Mouse (Mus musculus): Measurements from ENCODE around the gene Sobp. TPM values are rescaled to one million over a fixed set of nuclear protein-coding genes. Genes with fewer than 3 reads are reported as not detected.

The Sobp gene
- polyA plus RNA-seq, 1 experiment from 2014 or later = 8.9 TPM

DNA sequence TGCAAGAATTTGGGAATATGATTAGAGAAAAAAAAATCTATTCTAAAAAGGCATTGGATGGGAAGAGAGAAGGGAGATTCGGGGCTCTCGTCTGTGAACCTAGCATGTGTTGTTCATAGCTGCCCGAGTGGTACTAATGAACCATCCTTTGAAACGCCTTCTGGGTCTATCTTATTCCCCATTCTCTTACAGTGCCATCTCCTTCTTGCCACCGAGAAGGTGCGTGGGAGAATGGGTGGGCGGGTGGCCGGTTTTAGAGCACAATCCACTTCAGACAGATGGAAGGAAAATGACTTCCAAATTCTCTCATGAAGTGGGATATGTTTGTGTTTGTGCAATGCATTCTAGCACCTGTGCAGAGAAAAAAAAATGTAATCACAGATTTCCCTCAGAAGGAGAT lies 67.7 kb downstream of the Sobp start:
- Histone ChIP-seq H3K4me1 (peaks cover 43% of the 10 kb centered on the region), H3K27ac (peak overlapping the region; percentile 68), H3K36me3 (replicated peaks) (no peaks in the 10 kb centered on the region), H3K27me3 (peaks cover 11% of the 10 kb centered on the region; the same call in 1 of the 2 replicates), H3K4me3 (replicated peaks) (no peak overlapping the region), H3K4me2 (no peak overlapping the region), H3K9me3 (no peaks in the 10 kb centered on the region), H3K9ac (no peak overlapping the region)
- peak; percentile 25; the same call in 1 of the 2 replicates for ATAC-seq (ENCODE audit: low FRiP score)
- WGBS = 52% methylated on average over 8 of the region's 8 CpGs

DNA sequence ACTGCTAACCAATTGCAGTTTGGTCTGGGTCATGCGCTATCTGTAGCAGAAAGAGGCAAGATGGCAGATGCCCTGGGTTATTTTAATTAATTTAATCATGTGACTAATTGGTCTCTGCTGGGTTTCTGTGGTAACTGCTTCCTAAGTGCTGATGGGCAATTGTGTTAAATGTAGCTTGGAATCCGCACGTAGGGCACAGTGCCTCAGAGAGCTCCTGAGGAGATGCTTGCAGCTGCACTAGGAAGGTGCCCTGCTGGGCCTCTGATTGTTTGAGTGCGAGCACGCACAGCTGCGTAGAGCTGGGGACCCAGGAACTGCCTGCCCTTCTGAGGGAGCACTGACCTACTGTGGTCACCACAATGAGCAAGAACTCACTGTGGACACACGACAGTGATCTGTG lies 68.1 kb downstream of the Sobp start:
- no peak overlapping the region for H3K9ac ChIP-seq
- peak overlapping the region; percentile 68 for H3K27ac ChIP-seq
- H3K27me3 ChIP-seq = peaks cover 11% of the 10 kb centered on the region; the same call in 1 of the 2 replicates
- H3K4me3 ChIP-seq (replicated peaks) = no peak overlapping the region
- 13% methylated on average over 7 of the region's 7 CpGs for WGBS
- peak; percentile 84 for ATAC-seq (ENCODE audit: low FRiP score)
- H3K4me1 ChIP-seq = peaks cover 45% of the 10 kb centered on the region
- no peak overlapping the region for H3K4me2 ChIP-seq
- no peaks in the 10 kb centered on the region for H3K36me3 ChIP-seq (replicated peaks)
- no peaks in the 10 kb centered on the region for H3K9me3 ChIP-seq

GRCm38 (mm10) chr10:43100513-43100912 lies 73.8 kb downstream of the Sobp start:
- Histone ChIP-seq H3K4me1 (peaks cover 76% of the 10 kb centered on the region), H3K27ac (peak overlapping the region; percentile 47; the same call in 1 of the 2 replicates), H3K9me3 (no peaks in the 10 kb centered on the region), H3K27me3 (no peaks in the 10 kb centered on the region; the same call in 1 of the 2 replicates), H3K4me3 (replicated peaks) (no peak overlapping the region), H3K4me2 (no peak overlapping the region), H3K9ac (no peak overlapping the region), H3K36me3 (replicated peaks) (no peaks in the 10 kb centered on the region)
- ATAC-seq (ENCODE audit: low FRiP score) = 0 out of 2 replicates have a peak, but pooled peaks have one; percentile 8
- 16% methylated on average over 5 of the region's 5 CpGs for WGBS

- Histone ChIP-seq H3K27me3 (no peaks in the 10 kb centered on the region; the same call in 1 of the 2 replicates), H3K4me3 (replicated peaks) (no peak overlapping the region), H3K36me3 (replicated peaks) (no peaks in the 10 kb centered on the region), H3K9me3 (no peaks in the 10 kb centered on the region), H3K4me2 (no peak overlapping the region), H3K4me1 (peaks cover 83% of the 10 kb centered on the region), H3K9ac (no peak overlapping the region), H3K27ac (no peak overlapping the region)
- ATAC-seq (ENCODE audit: low FRiP score) = no peak
- WGBS = 72% methylated on average over 6 of the region's 6 CpGs
Observed at GRCm38 (mm10) chr10:43099229-43099628, 75.1 kb downstream of the Sobp start.

- H3K4me2 ChIP-seq = no peak overlapping the region
- H3K27ac ChIP-seq = 0 out of 2 replicates have a peak overlapping the region, but pooled peaks have one; percentile 13
- H3K4me3 ChIP-seq (replicated peaks) = no peak overlapping the region
- H3K9me3 ChIP-seq = no peaks in the 10 kb centered on the region
- peaks cover 80% of the 10 kb centered on the region for H3K4me1 ChIP-seq
- no peak overlapping the region for H3K9ac ChIP-seq
- H3K27me3 ChIP-seq = no peaks in the 10 kb centered on the region; the same call in 1 of the 2 replicates
- H3K36me3 ChIP-seq (replicated peaks) = no peaks in the 10 kb centered on the region
- no peak for ATAC-seq (ENCODE audit: low FRiP score)
- WGBS = 60% methylated on average over 8 of the region's 8 CpGs
Observed at GRCm38 (mm10) chr10:43097755-43098154, 76.6 kb downstream of the Sobp start.

- Histone ChIP-seq H3K27me3 (no peaks in the 10 kb centered on the region; the same call in 1 of the 2 replicates), H3K27ac (no peak overlapping the region), H3K4me3 (replicated peaks) (no peak overlapping the region), H3K36me3 (replicated peaks) (no peaks in the 10 kb centered on the region), H3K9me3 (no peaks in the 10 kb centered on the region), H3K9ac (no peak overlapping the region), H3K4me1 (peaks cover 79% of the 10 kb centered on the region), H3K4me2 (no peak overlapping the region)
- WGBS = 87% methylated on average over 4 of the region's 4 CpGs
- ATAC-seq (ENCODE audit: low FRiP score) = no peak
Observed at GRCm38 (mm10) chr10:43096614-43097013, 77.7 kb downstream of the Sobp start.

DNA sequence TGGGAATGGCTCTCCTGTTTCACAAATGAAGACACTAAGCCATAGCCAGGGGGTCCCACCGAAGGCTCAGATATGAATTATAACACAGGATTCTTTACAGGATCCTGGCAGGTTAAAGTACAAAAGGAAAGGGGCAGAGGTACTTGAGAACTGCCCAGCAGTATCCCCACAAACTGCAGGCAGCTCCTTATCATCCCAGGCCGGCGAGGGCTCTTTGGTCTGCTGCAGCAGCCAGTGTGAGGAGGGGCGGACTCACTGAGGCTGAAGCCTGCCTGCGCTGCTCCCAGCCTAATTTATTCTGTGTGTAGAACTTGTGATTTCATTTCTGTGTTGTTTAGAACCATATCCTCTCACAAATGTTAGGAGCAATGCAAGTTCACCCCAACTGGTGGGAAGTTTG lies 79.8 kb downstream of the Sobp start:
- Histone ChIP-seq H3K27me3 (no peaks in the 10 kb centered on the region; the same call in 1 of the 2 replicates), H3K4me3 (replicated peaks) (no peak overlapping the region), H3K9me3 (no peaks in the 10 kb centered on the region), H3K9ac (0 out of 2 replicates have a peak overlapping the region, but pooled peaks have one; percentile 27), H3K4me1 (peaks cover 61% of the 10 kb centered on the region), H3K27ac (no peak overlapping the region), H3K4me2 (no peak overlapping the region), H3K36me3 (replicated peaks) (no peaks in the 10 kb centered on the region)
- ATAC-seq (ENCODE audit: low FRiP score) = no peak
- 12% methylated on average over 5 of the region's 5 CpGs for WGBS

- 0 out of 2 replicates have a peak, but pooled peaks cover 7% of the 10 kb centered on the region for H3K36me3 ChIP-seq (replicated peaks)
- H3K9ac ChIP-seq = no peak overlapping the region
- ATAC-seq (ENCODE audit: low FRiP score) = no peak
- no peaks in the 10 kb centered on the region; the same call in 1 of the 2 replicates for H3K27me3 ChIP-seq
- peaks cover 56% of the 10 kb centered on the region for H3K4me1 ChIP-seq
- H3K27ac ChIP-seq = 0 out of 2 replicates have a peak overlapping the region, but pooled peaks have one; percentile 25
- H3K4me2 ChIP-seq = no peak overlapping the region
- 70% methylated on average over 10 of the region's 10 CpGs for WGBS
- no peaks in the 10 kb centered on the region for H3K9me3 ChIP-seq
- no peak overlapping the region for H3K4me3 ChIP-seq (replicated peaks)
Observed at GRCm38 (mm10) chr10:43093440-43093839, 80.9 kb downstream of the Sobp start.

DNA sequence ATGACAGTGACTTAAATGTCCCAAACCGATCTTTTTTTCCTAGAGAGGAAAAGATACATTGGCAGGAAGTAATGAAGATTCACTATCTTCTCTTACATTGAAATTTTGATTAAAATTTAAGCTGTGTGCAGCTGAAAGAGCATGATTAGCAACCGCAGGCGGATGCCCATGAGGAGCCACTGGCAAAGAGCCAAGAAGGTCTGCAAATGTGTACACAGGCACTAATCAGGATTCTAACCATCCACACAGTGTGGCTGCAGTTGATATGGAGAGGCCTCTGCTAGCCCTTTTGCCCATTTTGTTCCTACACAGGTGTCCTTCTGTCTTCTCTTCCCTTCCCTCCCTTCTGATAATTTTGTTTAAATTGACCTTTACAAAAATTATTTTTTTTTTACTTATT lies 84.3 kb downstream of the Sobp start:
- Histone ChIP-seq H3K4me1 (peaks cover 29% of the 10 kb centered on the region), H3K9ac (no peak overlapping the region), H3K9me3 (no peaks in the 10 kb centered on the region), H3K36me3 (replicated peaks) (peaks cover 13% of the 10 kb centered on the region; the same call in 1 of the 2 replicates), H3K27me3 (no peaks in the 10 kb centered on the region), H3K4me2 (no peak overlapping the region), H3K27ac (no peak overlapping the region), H3K4me3 (replicated peaks) (no peak overlapping the region)
- no peak for ATAC-seq (ENCODE audit: low FRiP score)
- 66% methylated on average over 3 of the region's 3 CpGs for WGBS

DNA sequence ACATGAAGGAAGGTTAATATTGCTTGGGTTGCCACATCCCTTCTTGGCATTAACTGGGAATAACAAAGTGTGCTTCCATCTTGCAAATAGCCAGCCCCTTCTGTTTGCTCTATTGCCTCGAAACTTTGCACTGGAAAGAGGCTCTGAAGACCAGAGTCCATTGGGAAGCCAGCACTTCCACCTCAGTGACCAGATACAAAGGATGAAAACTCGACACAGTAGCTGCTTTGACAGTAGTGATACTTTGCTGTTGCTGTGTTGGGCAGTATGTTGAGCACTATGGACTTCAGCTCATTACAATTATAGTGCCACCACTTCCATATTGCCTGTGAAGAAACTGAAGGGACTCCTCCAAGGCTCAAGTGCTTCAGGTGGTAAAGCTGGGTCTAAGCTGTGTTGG lies 86.9 kb downstream of the Sobp start:
- ATAC-seq (ENCODE audit: low FRiP score) = no peak
- 35% methylated on average over 2 of the region's 2 CpGs for whole genome bisulfite sequencing
- H3K27ac ChIP-seq = no peak overlapping the region

DNA sequence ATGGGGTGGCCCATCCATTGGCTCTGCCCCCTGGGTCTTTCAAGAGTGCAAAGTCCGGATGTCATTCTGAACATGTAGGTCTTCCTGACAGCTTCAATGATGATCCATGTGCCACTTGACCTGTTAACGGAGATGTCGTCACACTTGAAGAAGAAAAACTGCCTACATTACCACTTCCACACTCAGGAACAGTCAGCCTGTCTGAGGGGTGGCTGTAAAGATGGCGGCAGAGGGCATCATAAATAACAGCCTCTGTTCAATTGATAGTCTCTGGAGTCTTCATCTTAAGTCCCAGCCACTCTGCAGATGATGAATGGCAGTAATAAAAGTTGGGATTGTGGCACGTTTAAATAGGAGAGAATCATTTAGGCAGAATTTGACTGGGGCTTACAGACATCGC lies 87.4 kb downstream of the Sobp start:
- Histone ChIP-seq H3K4me3 (replicated peaks) (no peak overlapping the region), H3K9ac (no peak overlapping the region), H3K4me2 (no peak overlapping the region), H3K27ac (no peak overlapping the region), H3K9me3 (no peaks in the 10 kb centered on the region), H3K27me3 (no peaks in the 10 kb centered on the region), H3K4me1 (peaks cover 23% of the 10 kb centered on the region), H3K36me3 (replicated peaks) (peaks cover 13% of the 10 kb centered on the region; the same call in 1 of the 2 replicates)
- ATAC-seq (ENCODE audit: low FRiP score) = no peak
- WGBS = 87% methylated on average over 6 of the region's 6 CpGs

More for the DNA sequence above, 86.9 kb downstream of the Sobp start:
- no peaks in the 10 kb centered on the region for H3K27me3 ChIP-seq
- peaks cover 13% of the 10 kb centered on the region; the same call in 1 of the 2 replicates for H3K36me3 ChIP-seq (replicated peaks)
- peaks cover 26% of the 10 kb centered on the region for H3K4me1 ChIP-seq
- no peaks in the 10 kb centered on the region for H3K9me3 ChIP-seq
- no peak overlapping the region for H3K4me2 ChIP-seq
- no peak overlapping the region for H3K9ac ChIP-seq
- no peak overlapping the region for H3K4me3 ChIP-seq (replicated peaks)

GRCm38 (mm10) chr10:43084087-43084366 lies 90.3 kb downstream of the Sobp start:
- peaks cover 12% of the 10 kb centered on the region; the same call in 1 of the 2 replicates for H3K36me3 ChIP-seq (replicated peaks)
- peak overlapping the region; percentile 13; the same call in 1 of the 2 replicates for H3K4me2 ChIP-seq
- no peak for ATAC-seq (ENCODE audit: low FRiP score)
- H3K4me3 ChIP-seq (replicated peaks) = no peak overlapping the region
- peak overlapping the region; percentile 14; the same call in 1 of the 2 replicates for H3K9ac ChIP-seq
- WGBS = 14% methylated on average over 6 of the region's 6 CpGs
- H3K27ac ChIP-seq = peak overlapping the region; percentile 67
- H3K9me3 ChIP-seq = no peaks in the 10 kb centered on the region
- no peaks in the 10 kb centered on the region for H3K27me3 ChIP-seq
- peaks cover 24% of the 10 kb centered on the region for H3K4me1 ChIP-seq

All from forebrain, embryonic 12.5 days (tissue).